Mouse (Mus musculus) spleen, adult 2 months (tissue): ENCODE measurements at regions not wholly inside any gene's neighbourhood (a gene's known extent, or its start where the extent isn't known, plus 50 kb on each side); places are given as distances from the start of the nearest gene placed in this dataset.

Source experiments
- DNase-seq, 2 experiments: peaks; one replicate each; pipeline versions ENCODE4 v3.0.0 to v3.0.0-alpha.2; 2012 to 2021; ENCODE audit warnings: low spot score in 2 of 2, low read depth in 1 of 2
- H3K27ac ChIP-seq: fragments of 200-500 bp; 2 replicates; pipeline ENCODE4 v1.5.1; 2012; ENCODE audit warnings: low read length, inconsistent platforms; ENCODE audit not compliant: insufficient read depth
- H3K27me3 ChIP-seq: fragments of 200-500 bp; 2 replicates; pipeline ENCODE4 v1.6.1; 2012; ENCODE audit warnings: mild to moderate bottlenecking, moderate library complexity, low read length, inconsistent platforms; ENCODE audit not compliant: control insufficient read depth, insufficient read depth
- H3K36me3 ChIP-seq: fragments of 200-500 bp; 2 replicates; pipeline ENCODE4 v1.6.1; 2012; ENCODE audit warnings: mild to moderate bottlenecking, low read length, inconsistent platforms; ENCODE audit not compliant: control insufficient read depth, insufficient read depth
- H3K4me1 ChIP-seq: fragments of 200-500 bp; 2 replicates; pipeline ENCODE4 v1.6.1; 2011; ENCODE audit warnings: inconsistent platforms; ENCODE audit not compliant: control insufficient read depth, insufficient read depth, insufficient read length
- H3K4me3 ChIP-seq: fragments of 200-500 bp; 2 replicates; pipeline ENCODE4 v1.5.1; 2011; ENCODE audit warnings: mild to moderate bottlenecking, inconsistent platforms; ENCODE audit not compliant: insufficient read depth, insufficient read length; ENCODE audit errors: extremely low read depth
- CTCF ChIP-seq: fragments of 200-500 bp; IDR thresholded peaks from 2 replicates; pipeline ENCODE4 v1.5.1; 2011; ENCODE audit warnings: mild to moderate bottlenecking, inconsistent platforms; ENCODE audit not compliant: insufficient read depth, insufficient read length, insufficient replicate concordance; ENCODE audit errors: extremely low read depth
- POLR2A ChIP-seq: fragments of 200-500 bp; IDR thresholded peaks from 2 replicates; pipeline ENCODE4 v1.6.1; 2011; ENCODE audit warnings: low read depth, low read length, inconsistent platforms
- WGBS: fragments of 180-500 bp; shearing (Covaris S2); methylation state at CpG from one replicate; pipeline ENCODE4 v1.1.7; 2018; 5-methylcytosine and 5-hydroxymethylcytosine counted together

DNA sequence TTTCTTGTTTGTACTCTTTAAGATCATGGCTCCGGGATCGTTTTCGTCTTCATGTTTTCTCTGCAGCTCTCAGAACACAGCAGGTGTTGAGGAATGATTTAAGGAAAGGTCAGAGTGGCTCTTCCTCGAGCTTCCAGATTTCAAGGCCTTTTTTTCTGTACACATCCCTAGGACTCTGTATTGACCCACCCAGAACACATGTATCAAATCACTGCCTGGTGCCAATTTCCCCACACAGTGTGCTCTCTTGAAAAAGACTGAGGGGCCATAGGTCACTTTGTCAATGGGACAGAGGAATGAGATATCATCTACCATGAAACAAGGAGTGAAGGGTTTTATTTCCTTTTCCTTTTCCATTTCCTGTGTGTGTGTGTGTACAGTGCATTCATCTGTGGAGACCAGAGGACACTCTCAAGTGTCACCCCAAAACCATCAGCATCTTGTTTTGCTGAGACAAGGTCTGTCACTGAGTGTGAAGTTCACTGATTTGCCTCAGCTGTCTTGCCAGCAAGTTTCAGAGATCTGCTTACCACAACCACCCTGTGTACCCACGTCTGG, 157.4 kb upstream of the Cxcr4 start:
- Histone ChIP-seq H3K4me3 (no peak overlapping the region), H3K27ac (no peak overlapping the region), H3K4me1 (peaks cover 12% of the 10 kb centered on the region; the same call in 1 of the 2 replicates), H3K36me3 (no peaks in the 10 kb centered on the region), H3K27me3 (no peaks in the 10 kb centered on the region)
- 76% methylated on average over 5 of the region's 5 CpGs for WGBS
- no peak for TF ChIP-seq CTCF
- TF ChIP-seq POLR2A: no peak
- DNase-seq: no peak

DNA sequence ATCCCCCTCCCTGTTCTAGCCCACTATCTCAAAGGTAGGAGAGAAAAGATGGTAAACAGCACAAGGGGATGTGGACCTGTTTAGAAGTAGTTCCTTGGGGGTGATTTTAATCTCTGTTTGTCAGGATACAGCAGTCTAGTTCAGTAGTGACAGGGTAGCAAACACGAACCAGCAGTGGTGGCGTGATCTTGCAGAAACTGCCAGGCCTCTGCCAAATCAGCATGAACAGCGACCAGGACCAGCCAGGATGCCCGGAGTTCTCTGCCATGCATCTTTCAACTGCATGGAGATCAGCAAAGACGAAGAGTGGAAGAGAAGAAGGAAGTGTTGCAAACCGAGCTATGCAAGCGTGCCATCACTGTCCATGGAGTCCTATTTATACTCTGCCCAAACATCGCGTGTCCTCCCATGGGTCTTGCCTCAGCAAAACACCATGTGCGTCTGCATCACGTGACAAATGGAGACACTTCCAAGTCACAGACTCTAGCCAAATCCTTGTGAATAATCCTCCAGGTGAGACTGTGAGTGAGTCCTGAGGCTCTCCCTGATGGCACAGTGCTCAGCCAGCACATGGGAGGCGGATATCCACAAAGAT, 155.2 kb upstream of the Cxcr4 start:
- no peak overlapping the region for H3K4me3 ChIP-seq
- no peak overlapping the region for H3K27ac ChIP-seq
- WGBS: 68% methylated on average over 12 of the region's 12 CpGs

DNA sequence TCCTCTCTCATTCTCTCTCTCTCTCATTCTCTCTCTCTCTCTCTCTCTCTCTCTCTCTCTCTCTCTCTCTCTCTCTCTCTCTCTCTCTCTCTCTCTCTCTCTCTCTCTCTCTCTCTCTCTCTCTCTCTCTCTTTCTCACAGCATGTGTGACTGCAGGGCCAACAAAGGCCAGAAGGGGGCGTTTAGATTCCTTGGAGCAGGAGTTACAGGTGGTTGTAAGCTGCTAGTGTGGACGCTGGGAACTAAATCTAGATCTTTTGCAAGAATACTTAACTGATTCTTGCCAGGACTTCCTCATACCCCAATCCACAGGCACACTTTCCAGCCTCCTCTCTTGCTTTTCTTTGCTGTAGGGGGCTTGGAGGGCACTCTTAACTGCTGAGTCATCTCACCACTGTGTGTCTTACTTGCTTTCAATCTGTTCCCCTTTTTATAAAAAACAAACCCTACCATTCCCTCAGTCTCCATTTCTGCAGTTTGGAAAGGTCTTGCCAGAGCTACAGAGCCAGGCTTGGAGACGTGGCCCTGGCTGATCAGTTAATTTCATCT, 154.4 kb upstream of the Cxcr4 start:
- no peak for TF ChIP-seq CTCF
- TF ChIP-seq POLR2A: no peak
- H3K27ac ChIP-seq: no peak overlapping the region
- 53% methylated on average over 3 of the region's 3 CpGs for WGBS

More for the DNA sequence above, 155.2 kb upstream of the Cxcr4 start:
- DNase-seq: no peak
- H3K36me3 ChIP-seq: no peaks in the 10 kb centered on the region
- TF ChIP-seq POLR2A (no peak), CTCF (no peak)
- peaks cover 12% of the 10 kb centered on the region; the same call in 1 of the 2 replicates for H3K4me1 ChIP-seq
- no peaks in the 10 kb centered on the region for H3K27me3 ChIP-seq

DNA sequence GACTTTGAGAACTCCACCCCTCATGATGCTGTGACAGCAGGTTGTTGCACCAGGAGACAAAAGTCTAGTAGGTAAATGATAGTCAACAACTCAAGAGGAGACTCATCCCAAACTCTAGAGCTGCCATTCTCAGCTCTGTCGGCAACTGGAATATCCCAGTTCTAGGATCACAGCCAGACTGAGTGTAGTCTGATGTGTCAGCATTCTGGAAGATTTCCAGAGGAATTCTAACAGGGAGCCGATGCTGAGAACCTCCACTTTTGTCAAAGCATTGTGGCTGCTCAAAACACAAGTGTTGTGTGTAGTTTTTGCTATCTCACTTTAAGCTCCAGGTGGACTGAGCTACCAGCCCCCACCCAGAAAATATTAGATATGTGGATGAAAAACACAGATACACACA, 148.5 kb upstream of the Cxcr4 start:
- Histone ChIP-seq H3K4me3 (no peak overlapping the region), H3K4me1 (no peaks in the 10 kb centered on the region; the same call in 1 of the 2 replicates), H3K27ac (no peak overlapping the region), H3K36me3 (no peaks in the 10 kb centered on the region), H3K27me3 (no peaks in the 10 kb centered on the region)
- DNase-seq: no peak
- TF ChIP-seq CTCF (no peak), POLR2A (no peak)
- 87% methylated on average over 2 of the region's 2 CpGs for WGBS

More for the DNA sequence above, 154.4 kb upstream of the Cxcr4 start:
- H3K36me3 ChIP-seq: no peaks in the 10 kb centered on the region
- DNase-seq: no peak
- H3K4me1 ChIP-seq: peaks cover 12% of the 10 kb centered on the region; the same call in 1 of the 2 replicates
- H3K27me3 ChIP-seq: no peaks in the 10 kb centered on the region
- H3K4me3 ChIP-seq: no peak overlapping the region

DNA sequence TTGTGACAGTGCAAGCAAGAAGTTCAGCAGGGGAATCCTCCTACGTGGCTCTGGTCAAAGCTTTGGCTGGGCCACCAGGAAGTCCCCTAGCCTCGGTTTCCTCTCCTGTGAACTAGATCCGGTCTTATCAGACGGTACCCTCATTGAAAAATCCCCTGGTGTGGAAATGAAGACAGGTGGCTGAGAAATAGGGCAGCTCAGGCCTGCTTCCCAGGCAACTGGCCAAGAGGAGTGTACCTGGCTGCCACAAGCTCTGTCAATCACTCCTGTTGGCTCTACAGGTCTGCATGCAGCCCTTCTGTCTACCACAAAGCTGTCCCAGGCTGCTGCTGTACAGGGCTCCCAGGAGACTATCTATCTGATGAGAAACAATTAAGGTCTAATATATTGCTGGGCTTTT, 146.1 kb upstream of the Cxcr4 start:
- WGBS: 17% methylated on average over 4 of the region's 4 CpGs
- H3K27me3 ChIP-seq: no peaks in the 10 kb centered on the region
- DNase-seq: no peak
- H3K4me3 ChIP-seq: no peak overlapping the region
- H3K36me3 ChIP-seq: no peaks in the 10 kb centered on the region
- no peaks in the 10 kb centered on the region; the same call in 1 of the 2 replicates for H3K4me1 ChIP-seq
- H3K27ac ChIP-seq: no peak overlapping the region
- no peak for TF ChIP-seq POLR2A
- TF ChIP-seq CTCF: no peak

DNA sequence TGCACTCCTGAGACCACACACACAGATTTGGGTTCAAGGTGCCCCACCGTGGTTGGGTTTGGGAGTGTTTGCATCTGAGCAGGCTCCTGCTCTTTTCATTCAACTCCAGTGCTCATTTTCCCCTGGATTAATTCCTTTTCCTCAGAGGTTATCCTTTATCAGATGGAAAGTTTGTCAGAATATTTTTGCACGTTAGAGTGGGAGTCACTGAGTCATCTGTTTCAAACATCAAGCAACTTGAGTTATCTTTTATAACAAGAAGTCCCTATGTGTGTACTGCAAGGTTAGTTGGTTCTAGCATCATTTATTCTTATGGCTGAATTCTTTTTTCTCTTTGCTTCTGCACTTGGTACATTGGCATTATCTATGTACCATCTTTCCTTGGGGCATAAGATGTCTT, 142.8 kb upstream of the Cxcr4 start:
- H3K4me3 ChIP-seq: no peak overlapping the region
- no peaks in the 10 kb centered on the region; the same call in 1 of the 2 replicates for H3K4me1 ChIP-seq
- H3K27me3 ChIP-seq: no peaks in the 10 kb centered on the region
- TF ChIP-seq CTCF: no peak
- H3K36me3 ChIP-seq: no peaks in the 10 kb centered on the region
- H3K27ac ChIP-seq: no peak overlapping the region
- 79% methylated on average over 2 of the region's 2 CpGs for WGBS
- DNase-seq: no peak

DNA sequence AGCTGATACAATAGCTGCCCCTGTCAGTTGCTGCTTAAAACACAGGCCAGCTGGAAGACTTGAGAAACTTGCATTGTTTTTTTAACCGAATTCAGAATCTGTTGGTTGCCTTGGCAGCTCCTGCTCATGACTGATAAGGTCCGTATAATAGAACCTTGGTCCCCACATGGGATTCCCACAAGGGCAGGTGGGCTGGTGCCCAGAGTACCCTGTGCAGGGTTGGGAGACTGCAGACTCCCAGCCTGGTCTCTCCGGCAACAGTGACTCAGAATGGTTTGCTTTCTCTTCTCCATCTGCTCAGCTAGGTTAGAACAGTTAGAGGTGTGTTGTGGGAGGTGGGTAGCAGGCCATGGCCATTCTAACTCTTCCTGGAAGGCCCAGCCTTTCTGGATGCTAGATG, 139.4 kb upstream of the Cxcr4 start:
- TF ChIP-seq POLR2A (no peak), CTCF (no peak)
- Histone ChIP-seq H3K36me3 (no peaks in the 10 kb centered on the region), H3K27me3 (no peaks in the 10 kb centered on the region), H3K27ac (no peak overlapping the region), H3K4me3 (no peak overlapping the region), H3K4me1 (no peaks in the 10 kb centered on the region)
- DNase-seq: no peak
- WGBS: 79% methylated on average over 3 of the region's 3 CpGs
